Mouse (Mus musculus): ENCODE measurements around the gene Hecw1.

Gene Hecw1

GRCm38 (mm10) chr13:14522906-14523269, at the start of gene Hecw1:
Gene Hecw1, minus strand, starts transcription at chr13:14523228.
- in situ Hi-C loops (cut with MboI; ENCODE audit: low sequenced_read_pairs) = no loop called here

GRCm38 (mm10) chr13:14561336-14561735, 38.3 kb upstream of the Hecw1 start:
- in situ Hi-C loops (cut with MboI; ENCODE audit: low sequenced_read_pairs) = no loop called here

- in situ Hi-C loops (cut with MboI; ENCODE audit: low sequenced_read_pairs) = no loop called here
Observed at GRCm38 (mm10) chr13:14552628-14553027, 29.6 kb upstream of the Hecw1 start.

GRCm38 (mm10) chr13:14542860-14543259, 19.8 kb upstream of the Hecw1 start:
- in situ Hi-C loops (cut with MboI; ENCODE audit: low sequenced_read_pairs) = no loop called here

GRCm38 (mm10) chr13:14522128-14522905, 711 bp downstream of the Hecw1 start:
- in situ Hi-C loops (cut with MboI; ENCODE audit: low sequenced_read_pairs) = no loop called here

GRCm38 (mm10) chr13:14521746-14522127, 1.3 kb downstream of the Hecw1 start:
- in situ Hi-C loops (cut with MboI; ENCODE audit: low sequenced_read_pairs) = no loop called here

GRCm38 (mm10) chr13:14519605-14520004, 3.4 kb downstream of the Hecw1 start:
- in situ Hi-C loops (cut with MboI; ENCODE audit: low sequenced_read_pairs) = no loop called here

- in situ Hi-C loops (cut with MboI; ENCODE audit: low sequenced_read_pairs) = no loop called here
Observed at GRCm38 (mm10) chr13:14517478-14517877, 5.5 kb downstream of the Hecw1 start.

GRCm38 (mm10) chr13:14515106-14515505, 7.9 kb downstream of the Hecw1 start:
- in situ Hi-C loops (cut with MboI; ENCODE audit: low sequenced_read_pairs) = no loop called here

GRCm38 (mm10) chr13:14513934-14514333, 9.1 kb downstream of the Hecw1 start:
- in situ Hi-C loops (cut with MboI; ENCODE audit: low sequenced_read_pairs) = no loop called here

GRCm38 (mm10) chr13:14506765-14507164, 16.3 kb downstream of the Hecw1 start:
- in situ Hi-C loops (cut with MboI; ENCODE audit: low sequenced_read_pairs) = no loop called here

- in situ Hi-C loops (cut with MboI; ENCODE audit: low sequenced_read_pairs) = no loop called here
Observed at GRCm38 (mm10) chr13:14500251-14500650, 22.8 kb downstream of the Hecw1 start.

- in situ Hi-C loops (cut with MboI; ENCODE audit: low sequenced_read_pairs) = no loop called here
Observed at GRCm38 (mm10) chr13:14498780-14499179, 24.2 kb downstream of the Hecw1 start.

- in situ Hi-C loops (cut with MboI; ENCODE audit: low sequenced_read_pairs) = no loop called here
Observed at GRCm38 (mm10) chr13:14496954-14497353, 26.1 kb downstream of the Hecw1 start.

GRCm38 (mm10) chr13:14487812-14488211, 35.2 kb downstream of the Hecw1 start:
- in situ Hi-C loops (cut with MboI; ENCODE audit: low sequenced_read_pairs) = no loop called here

GRCm38 (mm10) chr13:14471121-14471520, 51.9 kb downstream of the Hecw1 start:
- in situ Hi-C loops (cut with MboI; ENCODE audit: low sequenced_read_pairs) = no loop called here

- in situ Hi-C loops (cut with MboI; ENCODE audit: low sequenced_read_pairs) = no loop called here
Observed at GRCm38 (mm10) chr13:14467517-14467916, 55.5 kb downstream of the Hecw1 start.

GRCm38 (mm10) chr13:14461036-14461435, 62.0 kb downstream of the Hecw1 start:
- in situ Hi-C loops (cut with MboI; ENCODE audit: low sequenced_read_pairs) = no loop called here

GRCm38 (mm10) chr13:14457043-14457442, 66.0 kb downstream of the Hecw1 start:
- in situ Hi-C loops (cut with MboI; ENCODE audit: low sequenced_read_pairs) = no loop called here

- in situ Hi-C loops (cut with MboI; ENCODE audit: low sequenced_read_pairs) = no loop called here
Observed at GRCm38 (mm10) chr13:14439540-14439939, 83.5 kb downstream of the Hecw1 start.

- in situ Hi-C loops (cut with MboI; ENCODE audit: low sequenced_read_pairs) = no loop called here
Observed at GRCm38 (mm10) chr13:14428845-14429553, 94.0 kb downstream of the Hecw1 start.

GRCm38 (mm10) chr13:14424836-14425235, 98.2 kb downstream of the Hecw1 start:
- in situ Hi-C loops (cut with MboI; ENCODE audit: low sequenced_read_pairs) = no loop called here

Data from CH12F3 (cell line).